Mouse (Mus musculus) heart, postnatal 0 days (tissue): ENCODE results near the gene Irf2bp1. TPM values are rescaled to one million over a fixed set of nuclear protein-coding genes. Genes with fewer than 3 reads are reported as not detected.

Experiments used
- ATAC-seq: fragments of 200-750 bp; cut with Nextera tagmentation; 2 replicates; pipeline ENCODE4 v1.8.0; 2017; ENCODE audit warnings: low read depth, moderate number of reproducible peaks, moderate library complexity; ENCODE audit not compliant: insufficient read depth
- DNase-seq: peaks from one replicate; pipeline ENCODE4 v3.0.0-alpha.2; 2016; ENCODE audit warnings: low spot score
- H3K27ac ChIP-seq: fragments of 300-500 bp; sonication (generic); 2 replicates; pipeline ENCODE4 v1.5.1; 2014; ENCODE audit warnings: low read depth, mild to moderate bottlenecking
- H3K27me3 ChIP-seq: fragments of 300-500 bp; sonication (generic); 2 replicates; pipeline ENCODE4 v1.6.1; 2014; ENCODE audit warnings: low read length, mixed read lengths; ENCODE audit not compliant: control insufficient read depth, insufficient read depth
- H3K36me3 ChIP-seq: fragments of 300-500 bp; sonication (generic); replicated peaks from 2 replicates; pipeline ENCODE4 v1.6.1; 2014; ENCODE audit warnings: low read length, mixed read lengths; ENCODE audit not compliant: control insufficient read depth, insufficient read depth
- H3K4me1 ChIP-seq: fragments of 300-500 bp; sonication (generic); 2 replicates; pipeline ENCODE4 v1.6.1; 2014; ENCODE audit warnings: antibody characterized with exemption; ENCODE audit not compliant: control insufficient read depth, insufficient read depth
- H3K4me2 ChIP-seq: fragments of 300-500 bp; sonication (generic); 2 replicates; pipeline ENCODE4 v1.6.1; 2014; ENCODE audit warnings: low read depth, mild to moderate bottlenecking, low read length, moderate library complexity
- H3K4me3 ChIP-seq: fragments of 300-500 bp; sonication (generic); 2 replicates; pipeline ENCODE4 v1.5.1; 2014; ENCODE audit warnings: low read depth, low read length
- H3K9ac ChIP-seq: fragments of 300-500 bp; sonication (generic); replicated peaks from 2 replicates; pipeline ENCODE4 v1.6.1; 2014; ENCODE audit warnings: low read depth, low read length, mixed read lengths
- H3K9me3 ChIP-seq: fragments of 300-500 bp; sonication (generic); replicated peaks from 2 replicates; pipeline ENCODE4 v1.6.1; 2016; ENCODE audit warnings: low read length; ENCODE audit not compliant: control insufficient read depth
- CTCF ChIP-seq: IDR thresholded peaks from 2 replicates; pipeline ENCODE4 v1.5.1; 2016; ENCODE audit warnings: antibody characterized with exemption, control low read depth, low read depth
- EP300 ChIP-seq: IDR thresholded peaks from 2 replicates; pipeline ENCODE4 v1.6.1; 2016; ENCODE audit warnings: antibody characterized with exemption, low read depth
- WGBS: fragments of 180-500 bp; shearing (Covaris S2); extraction: QIAGEN DNeasy Blood & Tissue Kit; methylation state at CpG from one replicate; pipeline ENCODE4 v1.1.7; 2014; 5-methylcytosine and 5-hydroxymethylcytosine counted together
- polyA plus RNA-seq: library from polyadenylated mRNA; unstranded; fragments of >200 nt; fragmentation: Nextera tagmentation; extraction: Ambion mirVana; gene quantifications from 2 replicates; pipeline ENCODE4 v1.2.1, GENCODE M21; 2015
- total RNA-seq: library from RNA; depleted of rRNA; stranded (reverse); fragments of >200 nt; gene quantifications from 2 replicates; pipeline ENCODE4 v1.2.3, GENCODE M21; 2014; ENCODE audit warnings: low replicate concordance

The Irf2bp1 gene
- total and polyA plus RNA-seq, 2 experiments from 2014 or later: 7.1 to 51.3 TPM

- no peaks in the 10 kb centered on the region for H3K9me3 ChIP-seq
- H3K36me3 ChIP-seq: no peaks in the 10 kb centered on the region
- H3K4me1 ChIP-seq: 0 out of 2 replicates have a peak, but pooled peaks cover under 1% of the 10 kb centered on the region
- peak overlapping the region; percentile 5; the same call in 1 of the 2 replicates for H3K4me2 ChIP-seq
- ATAC-seq: no peak
- H3K9ac ChIP-seq: no peak overlapping the region
- peaks cover 68% of the 10 kb centered on the region for H3K27me3 ChIP-seq
- H3K4me3 ChIP-seq: 0 out of 2 replicates have a peak overlapping the region, but pooled peaks have one; percentile 8
- TF ChIP-seq EP300 (no peak), CTCF (no peak)
- no peak overlapping the region for H3K27ac ChIP-seq
- DNase-seq: no peak
- WGBS: 5% methylated on average over 20 of the region's 20 CpGs
Observed at GRCm38 (mm10) chr7:18962795-18963194, 41.0 kb upstream of the Irf2bp1 start.

- no peaks in the 10 kb centered on the region for H3K9me3 ChIP-seq
- peaks cover 68% of the 10 kb centered on the region for H3K27me3 ChIP-seq
- no peak overlapping the region for H3K4me2 ChIP-seq
- TF ChIP-seq CTCF (no peak), EP300 (no peak)
- no peak overlapping the region for H3K9ac ChIP-seq
- H3K4me1 ChIP-seq: no peaks in the 10 kb centered on the region
- no peak overlapping the region for H3K27ac ChIP-seq
- ATAC-seq: no peak
- WGBS: 3% methylated on average over 19 of the region's 19 CpGs
- no peak for DNase-seq
- H3K4me3 ChIP-seq: no peak overlapping the region
- H3K36me3 ChIP-seq: no peaks in the 10 kb centered on the region
Observed at GRCm38 (mm10) chr7:18963294-18963843, 40.5 kb upstream of the Irf2bp1 start.

- ATAC-seq: no peak
Observed at GRCm38 (mm10) chr7:18965312-18965711, 38.5 kb upstream of the Irf2bp1 start.

GRCm38 (mm10) chr7:18967603-18968002, 36.2 kb upstream of the Irf2bp1 start:
- Histone ChIP-seq H3K27ac (no peak overlapping the region), H3K4me3 (no peak overlapping the region), H3K27me3 (peaks cover 33% of the 10 kb centered on the region), H3K9ac (no peak overlapping the region), H3K9me3 (no peaks in the 10 kb centered on the region), H3K36me3 (no peaks in the 10 kb centered on the region), H3K4me1 (no peaks in the 10 kb centered on the region), H3K4me2 (no peak overlapping the region)
- DNase-seq: no peak
- WGBS: 12% methylated on average over 8 of the region's 8 CpGs
- TF ChIP-seq CTCF: no peak
- no peak for TF ChIP-seq EP300
- no peak for ATAC-seq

More at GRCm38 (mm10) chr7:18965312-18965711, 38.5 kb upstream of the Irf2bp1 start:
- no peak for DNase-seq
- Histone ChIP-seq H3K4me2 (no peak overlapping the region), H3K4me1 (no peaks in the 10 kb centered on the region), H3K4me3 (no peak overlapping the region), H3K36me3 (no peaks in the 10 kb centered on the region), H3K9me3 (no peaks in the 10 kb centered on the region), H3K9ac (no peak overlapping the region), H3K27ac (no peak overlapping the region), H3K27me3 (peaks cover 56% of the 10 kb centered on the region)
- WGBS: 69% methylated on average over 5 of the region's 5 CpGs
- TF ChIP-seq EP300 (no peak), CTCF (no peak)

- ATAC-seq: no peak
- no peak for TF ChIP-seq EP300
- no peak for TF ChIP-seq CTCF
- H3K4me1 ChIP-seq: no peaks in the 10 kb centered on the region
- H3K4me3 ChIP-seq: no peak overlapping the region
- H3K4me2 ChIP-seq: no peak overlapping the region
- WGBS: 92% methylated on average over 3 of the region's 3 CpGs
- no peak for DNase-seq
- no peak overlapping the region for H3K27ac ChIP-seq
- no peaks in the 10 kb centered on the region for H3K9me3 ChIP-seq
- no peaks in the 10 kb centered on the region for H3K36me3 ChIP-seq
- H3K9ac ChIP-seq: no peak overlapping the region
- H3K27me3 ChIP-seq: peaks cover 2% of the 10 kb centered on the region; the same call in 1 of the 2 replicates
Observed at GRCm38 (mm10) chr7:18970956-18971355, 32.9 kb upstream of the Irf2bp1 start.

- H3K27me3 ChIP-seq: no peaks in the 10 kb centered on the region
- WGBS: 72% methylated on average over 9 of the region's 9 CpGs
- no peak overlapping the region for H3K4me3 ChIP-seq
- no peak overlapping the region for H3K27ac ChIP-seq
- DNase-seq (no peak), ATAC-seq (no peak)
- H3K9ac ChIP-seq: no peak overlapping the region
- no peak overlapping the region for H3K4me2 ChIP-seq
- no peaks in the 10 kb centered on the region for H3K36me3 ChIP-seq
- TF ChIP-seq EP300 (no peak), CTCF (no peak)
- no peaks in the 10 kb centered on the region for H3K9me3 ChIP-seq
- no peaks in the 10 kb centered on the region for H3K4me1 ChIP-seq
Observed at GRCm38 (mm10) chr7:18978381-18978780, 25.5 kb upstream of the Irf2bp1 start.
